Mouse (Mus musculus) kidney, embryonic 14.5 days (tissue): ENCODE measurements around the gene Pan2. TPM values are rescaled to one million over a fixed set of nuclear protein-coding genes. Genes with fewer than 3 reads are reported as not detected.
A peak's percentile ranks its signal among the peaks of the same experiment; 100 is the strongest.
"Not testable (repeated sequence)": the region's sequence is repeated elsewhere in the genome, so short reads cannot be mapped to it uniquely, and the experiment has no call there.

Experiments
- ATAC-seq: fragments of 200-750 bp; cut with Nextera tagmentation; 2 replicates; pipeline ENCODE4 v1.8.0; 2017; ENCODE audit warnings: moderate number of reproducible peaks, mild to moderate bottlenecking, moderate TSS enrichment, moderate library complexity; ENCODE audit not compliant: low FRiP score, low TSS enrichment
- H3K27ac ChIP-seq: fragments of 300-500 bp; sonication (generic); 2 replicates; pipeline ENCODE4 v1.5.1; 2014; ENCODE audit warnings: low read depth, mild to moderate bottlenecking, low read length, moderate library complexity, mixed read lengths
- H3K27me3 ChIP-seq: fragments of 300-500 bp; sonication (generic); 2 replicates; pipeline ENCODE4 v1.6.1; 2014; ENCODE audit warnings: mild to moderate bottlenecking, low read length; ENCODE audit not compliant: control insufficient read depth, insufficient read depth
- H3K36me3 ChIP-seq: fragments of 300-500 bp; sonication (generic); 2 replicates; pipeline ENCODE4 v1.6.1; 2014; ENCODE audit warnings: low read length, mixed read lengths; ENCODE audit not compliant: control insufficient read depth, insufficient read depth
- H3K4me1 ChIP-seq: fragments of 300-500 bp; sonication (generic); 2 replicates; pipeline ENCODE4 v1.6.1; 2014; ENCODE audit warnings: low read length, mixed read lengths; ENCODE audit not compliant: control insufficient read depth, insufficient read depth
- H3K4me2 ChIP-seq: fragments of 300-500 bp; sonication (generic); replicated peaks from 2 replicates; pipeline ENCODE4 v1.6.1; 2014; ENCODE audit warnings: low read depth, mild to moderate bottlenecking, low read length
- H3K4me3 ChIP-seq: fragments of 300-500 bp; sonication (generic); 2 replicates; pipeline ENCODE4 v1.5.1; 2014; ENCODE audit warnings: mild to moderate bottlenecking, low read length
- H3K9ac ChIP-seq: fragments of 300-500 bp; sonication (generic); 2 replicates; pipeline ENCODE4 v1.6.1; 2014; ENCODE audit warnings: low read depth, mild to moderate bottlenecking, low read length, moderate library complexity
- H3K9me3 ChIP-seq: fragments of 300-500 bp; sonication (generic); 2 replicates; pipeline ENCODE4 v1.6.1; 2016; ENCODE audit warnings: low read length; ENCODE audit not compliant: control insufficient read depth
- WGBS: fragments of 180-500 bp; shearing (Covaris S2); extraction: QIAGEN DNeasy Blood & Tissue Kit; methylation state at CpG from one replicate; pipeline ENCODE4 v1.1.7; 2014; 5-methylcytosine and 5-hydroxymethylcytosine counted together
- polyA plus RNA-seq: library from polyadenylated mRNA; unstranded; fragments of >200 nt; fragmentation: Nextera tagmentation; extraction: Ambion mirVana; gene quantifications from 2 replicates; pipeline ENCODE4 v1.2.1, GENCODE M21; 2014

Gene Pan2
- polyA plus RNA-seq, 1 experiment from 2014 or later = 44.0 TPM

DNA sequence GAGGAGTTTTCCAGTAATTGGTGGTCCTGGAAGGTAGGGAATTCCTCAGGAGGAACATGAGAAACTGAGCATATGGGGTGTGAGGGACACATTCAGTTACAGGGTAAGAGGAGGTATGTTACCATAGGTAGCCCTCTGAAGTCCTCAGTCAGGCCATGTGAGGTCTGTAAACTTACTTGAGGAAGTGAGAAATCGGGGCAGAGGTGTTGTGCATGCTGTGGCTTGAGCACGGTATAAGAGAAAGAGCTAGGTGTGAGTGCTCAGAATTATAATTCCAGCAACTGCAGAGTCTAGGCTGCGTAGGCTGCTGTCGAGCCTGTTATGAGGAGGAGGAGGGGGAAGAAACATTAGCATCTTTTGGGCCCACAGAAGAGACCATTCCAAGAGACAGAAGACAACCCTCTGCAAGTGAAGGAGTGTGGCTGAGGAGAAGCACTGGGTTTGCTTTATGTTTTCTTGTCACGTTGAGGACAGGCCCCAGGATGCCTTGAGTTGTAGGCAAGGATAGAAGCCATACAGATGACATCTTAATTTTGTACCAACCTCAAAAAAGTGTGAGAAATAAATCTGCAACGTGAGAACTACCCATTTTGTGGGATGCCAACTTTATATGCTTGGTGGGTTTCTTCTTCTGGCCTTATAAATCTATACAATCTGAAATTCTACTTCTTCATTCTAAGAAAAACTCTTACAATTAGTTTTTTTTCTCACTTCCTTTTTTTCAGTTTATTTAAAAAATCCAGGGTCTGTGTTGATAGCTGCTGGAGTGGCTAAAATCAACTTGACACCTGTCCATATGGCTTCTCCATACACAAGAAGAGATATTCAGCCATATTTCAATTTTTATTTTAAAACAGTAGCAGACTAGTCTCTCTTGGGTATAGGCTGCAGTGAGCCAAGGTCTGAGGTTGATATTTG, 39.5 kb upstream of the Pan2 start:
- no peak for ATAC-seq
- WGBS = 78% methylated on average over 6 of the region's 6 CpGs
- H3K27me3 ChIP-seq = no peaks in the 10 kb centered on the region

DNA sequence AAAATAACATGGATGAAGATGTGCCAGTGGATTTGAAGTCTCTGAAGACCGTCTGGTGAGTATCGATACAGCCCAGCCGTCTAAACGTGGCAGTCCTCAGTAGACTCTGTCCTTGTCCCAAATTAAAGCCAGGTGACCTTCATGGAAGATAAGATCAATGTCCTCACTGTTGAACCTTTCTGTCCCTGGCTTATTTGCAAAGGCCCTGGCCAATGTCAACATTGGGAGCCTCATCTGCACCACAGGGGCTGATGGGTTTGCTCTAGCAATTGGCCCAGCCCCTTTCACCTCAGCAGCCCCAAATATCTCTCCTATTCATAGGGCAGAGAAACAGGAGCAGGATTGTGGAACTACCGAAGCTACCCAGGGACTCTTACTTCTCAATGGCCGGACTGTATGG, 34.8 kb upstream of the Pan2 start, which contains the start of gene Apof:
TSS of gene Apof (plus strand) at position 301 of the 400 bp plus-strand sequence.
- no peak within 1 kb of the TSS for H3K4me2 ChIP-seq
- H3K4me1 ChIP-seq = no peaks in the 10 kb centered on the region
- WGBS = 87% methylated on average over 6 of the region's 6 CpGs
- H3K27me3 ChIP-seq = no peaks in the 10 kb centered on the region
- H3K9me3 ChIP-seq = no peaks in the 10 kb centered on the region
- no peak within 1 kb of the TSS for H3K9ac ChIP-seq
- H3K27ac ChIP-seq = no peak within 1 kb of the TSS
- no peak for ATAC-seq
- H3K36me3 ChIP-seq = no peaks in the 10 kb centered on the region
- H3K4me3 ChIP-seq = no peak within 1 kb of the TSS

More for the DNA sequence above, 39.5 kb upstream of the Pan2 start:
- Histone ChIP-seq H3K4me3 (no peak overlapping the region), H3K27ac (no peak overlapping the region), H3K4me1 (no peaks in the 10 kb centered on the region), H3K36me3 (no peaks in the 10 kb centered on the region), H3K4me2 (no peak overlapping the region), H3K9me3 (no peaks in the 10 kb centered on the region), H3K9ac (no peak overlapping the region)

DNA sequence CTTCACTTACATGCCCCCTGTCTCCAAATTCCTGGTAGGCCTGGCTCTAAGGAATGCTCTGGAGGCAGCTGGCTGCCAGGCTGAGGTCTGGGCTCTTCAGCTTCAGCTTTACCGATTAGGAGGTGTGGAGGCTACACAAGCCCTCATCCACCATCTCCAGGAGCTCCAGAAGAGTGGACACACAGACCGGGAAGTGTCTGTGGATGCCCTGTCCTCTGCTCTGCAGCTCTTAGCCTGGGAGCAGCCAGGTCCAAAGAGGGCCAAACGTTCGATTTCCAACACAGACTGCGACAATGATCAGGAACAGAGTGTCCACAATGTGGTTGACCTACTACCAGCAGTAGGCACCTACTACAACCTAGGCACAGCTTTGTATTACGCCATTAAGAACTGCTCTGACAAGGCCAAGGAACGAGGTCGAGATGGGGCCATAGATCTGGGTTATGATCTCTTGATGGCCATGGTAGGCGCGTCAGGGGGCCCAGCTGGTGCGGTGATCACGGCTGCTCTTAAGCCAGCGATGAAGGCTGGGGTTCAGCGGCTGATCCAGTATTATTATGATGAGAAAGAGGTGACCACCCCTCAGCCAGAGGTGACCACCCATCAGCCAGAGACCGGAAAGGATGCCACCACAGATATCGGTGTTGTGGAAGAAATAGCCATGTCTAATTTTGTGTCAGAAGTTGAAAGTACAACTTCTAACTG, 33.8 kb upstream of the Pan2 start:
- no peaks in the 10 kb centered on the region for H3K4me1 ChIP-seq
- H3K4me2 ChIP-seq = peak overlapping the region; percentile 65; the same call in 1 of the 2 replicates
- H3K27me3 ChIP-seq = no peaks in the 10 kb centered on the region
- H3K4me3 ChIP-seq = no peak overlapping the region
- no peak for ATAC-seq
- no peaks in the 10 kb centered on the region for H3K36me3 ChIP-seq
- 91% methylated on average over 16 of the region's 16 CpGs for WGBS
- H3K9ac ChIP-seq = no peak overlapping the region
- H3K27ac ChIP-seq = no peak overlapping the region
- H3K9me3 ChIP-seq = no peaks in the 10 kb centered on the region

DNA sequence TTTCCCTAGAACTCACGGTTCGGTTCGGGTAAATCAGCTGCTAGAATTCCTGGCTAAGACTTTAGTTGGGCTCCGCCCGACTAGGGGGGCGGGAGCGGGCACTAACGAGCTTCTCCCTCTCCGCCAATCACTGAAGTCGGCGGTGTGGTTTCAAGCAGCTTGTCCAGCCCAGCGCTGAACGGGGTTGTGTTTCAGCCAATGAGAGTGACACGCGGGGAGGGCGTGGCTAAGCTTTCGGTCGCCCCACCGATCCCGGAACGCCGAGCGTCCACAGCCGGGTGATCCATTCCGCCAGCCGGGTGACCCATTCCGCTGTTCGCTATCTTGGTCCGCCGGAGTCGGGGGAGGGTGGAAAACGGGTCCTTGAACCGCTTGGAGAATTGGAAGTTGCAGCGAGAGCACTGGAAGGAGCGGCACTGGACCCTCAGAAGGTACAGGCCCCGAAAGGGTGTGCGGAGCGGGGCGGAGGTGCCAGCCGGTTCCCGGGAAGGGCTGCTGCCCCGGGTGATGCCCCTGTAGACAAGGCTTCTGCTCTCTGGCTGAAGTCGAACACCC, 32.8 kb upstream of the Pan2 start, which contains the start of gene Stat2:
TSS of gene Stat2 (plus strand) at position 273 of the 555 bp plus-strand sequence.
- Histone ChIP-seq H3K4me1 (no peaks in the 10 kb centered on the region), H3K36me3 (no peaks in the 10 kb centered on the region), H3K9me3 (no peaks in the 10 kb centered on the region), H3K27ac (0 out of 2 replicates have a peak within 1 kb of the TSS, but pooled peaks have one; percentile 69), H3K27me3 (no peaks in the 10 kb centered on the region), H3K4me2 (peak within 1 kb of the TSS; percentile 65), H3K9ac (peak within 1 kb of the TSS; percentile 76), H3K4me3 (peak within 1 kb of the TSS; percentile 79)
- under 1% methylated on average over 43 of the region's 43 CpGs for WGBS
- ATAC-seq = peak; percentile 99

DNA sequence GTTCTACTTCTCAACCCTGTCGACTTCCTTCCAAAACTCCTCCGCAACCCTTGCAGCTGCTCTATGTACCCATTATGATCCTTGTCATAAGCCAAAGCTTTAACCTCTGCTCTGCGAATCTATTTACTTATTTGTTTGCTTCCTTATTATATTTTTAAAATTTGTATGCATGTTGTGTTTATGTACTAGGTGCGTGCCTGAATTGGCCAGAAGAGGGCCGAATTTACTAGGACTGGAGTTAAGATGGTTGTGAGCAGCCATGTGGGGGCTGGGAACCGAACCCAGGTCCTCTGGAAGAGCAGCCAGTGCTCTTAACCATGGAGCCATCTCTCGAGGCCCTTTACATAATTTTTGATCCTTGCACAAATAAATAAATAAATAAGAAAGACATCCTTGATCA, 32.3 kb upstream of the Pan2 start:
- H3K4me3 ChIP-seq = peak overlapping the region; percentile 79
- peak overlapping the region; percentile 76 for H3K9ac ChIP-seq
- 0 out of 2 replicates have a peak overlapping the region, but pooled peaks have one; percentile 69 for H3K27ac ChIP-seq
- peak overlapping the region; percentile 65 for H3K4me2 ChIP-seq
- no peaks in the 10 kb centered on the region for H3K4me1 ChIP-seq
- H3K9me3 ChIP-seq = no peaks in the 10 kb centered on the region
- H3K27me3 ChIP-seq = no peaks in the 10 kb centered on the region
- WGBS = 44% methylated on average over 7 of the region's 7 CpGs
- no peaks in the 10 kb centered on the region for H3K36me3 ChIP-seq
- no peak for ATAC-seq

DNA sequence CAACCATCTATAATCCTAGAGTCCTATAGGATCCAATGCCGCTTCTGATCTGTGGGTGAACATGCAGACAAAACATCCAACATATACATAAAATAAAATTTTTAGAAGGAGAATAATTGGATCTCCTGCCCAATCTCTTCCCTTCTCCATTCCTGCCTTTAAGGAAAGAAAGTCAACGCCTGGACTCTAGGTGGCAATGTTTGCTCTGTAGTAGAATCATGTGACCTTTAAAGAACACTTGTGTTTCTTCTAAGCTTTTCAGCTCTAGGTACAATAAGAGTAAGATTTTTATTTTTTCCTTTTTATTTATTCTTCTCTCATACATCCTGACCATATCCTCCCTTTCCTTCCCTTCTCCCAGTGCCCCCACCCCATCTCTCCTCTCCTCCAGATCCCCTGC, 31.3 kb upstream of the Pan2 start:
- H3K4me2 ChIP-seq = no peak overlapping the region
- no peaks in the 10 kb centered on the region; the same call in 1 of the 2 replicates for H3K36me3 ChIP-seq
- WGBS = 66% methylated on average over 2 of the region's 2 CpGs
- H3K9me3 ChIP-seq = no peaks in the 10 kb centered on the region
- no peak overlapping the region for H3K27ac ChIP-seq
- no peak overlapping the region for H3K9ac ChIP-seq
- no peak overlapping the region for H3K4me3 ChIP-seq
- H3K27me3 ChIP-seq = no peaks in the 10 kb centered on the region
- no peaks in the 10 kb centered on the region for H3K4me1 ChIP-seq
- ATAC-seq = no peak

DNA sequence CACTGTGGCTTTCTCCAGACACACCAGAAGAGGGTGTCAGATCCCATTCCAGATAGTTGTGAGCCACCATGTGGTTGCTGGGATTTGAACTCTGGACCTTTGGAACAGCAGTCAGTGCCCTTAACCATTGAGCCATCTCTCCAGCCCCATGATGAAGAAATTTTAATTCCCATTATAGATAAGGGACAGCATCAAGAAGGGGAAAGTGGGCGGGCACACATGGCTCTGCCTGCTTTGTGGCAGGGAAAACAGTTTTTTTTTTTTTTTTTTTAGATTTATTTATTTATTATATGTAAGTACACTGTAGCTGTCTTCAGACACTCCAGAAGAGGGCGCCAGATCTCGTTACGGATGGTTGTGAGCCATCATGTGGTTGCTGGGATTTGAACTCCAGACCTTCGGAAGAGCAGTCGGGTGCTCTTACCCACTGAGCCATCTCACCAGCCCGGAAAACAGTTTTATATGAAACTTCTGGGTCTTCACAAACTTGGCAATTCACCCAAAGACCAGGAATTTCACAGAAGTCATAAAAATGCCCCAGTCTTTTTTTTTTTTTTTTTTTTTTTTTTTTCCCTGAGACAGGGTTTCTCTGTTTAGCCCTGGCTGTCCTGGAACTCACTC, 30.2 kb upstream of the Pan2 start:
- 94% methylated on average over 4 of the region's 7 CpGs for WGBS
- H3K4me2 ChIP-seq, H3K4me1 ChIP-seq, ATAC-seq, H3K36me3 ChIP-seq, H3K4me3 ChIP-seq, H3K27ac ChIP-seq, H3K9me3 ChIP-seq, H3K27me3 ChIP-seq, H3K9ac ChIP-seq: not testable (repeated sequence)

DNA sequence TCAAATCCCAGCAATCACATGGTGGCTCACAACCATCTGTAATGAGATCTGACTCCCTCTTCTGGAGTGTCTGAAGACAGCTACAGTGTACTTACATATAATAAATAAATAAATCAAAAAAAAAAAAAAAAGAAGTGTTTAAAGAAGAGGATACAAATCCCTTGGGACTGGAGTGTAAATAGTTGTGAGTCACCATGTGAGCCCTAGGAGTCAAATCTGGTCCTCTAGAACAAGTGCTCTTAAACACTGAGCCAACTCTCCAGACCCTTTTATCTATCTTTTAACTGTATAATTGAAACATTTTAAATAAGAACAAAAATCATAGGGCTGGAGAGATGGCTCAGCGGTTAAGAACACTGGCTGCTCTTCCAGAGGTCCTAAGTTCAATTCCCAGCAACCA, 27.8 kb upstream of the Pan2 start:
- H3K27me3 ChIP-seq, H3K4me1 ChIP-seq, H3K9ac ChIP-seq, H3K9me3 ChIP-seq, H3K27ac ChIP-seq, ATAC-seq, H3K36me3 ChIP-seq, H3K4me3 ChIP-seq, H3K4me2 ChIP-seq: not testable (repeated sequence)
- 95% methylated on average over 1 of the region's 1 CpGs for WGBS
